Mouse (Mus musculus): ENCODE results near the gene Dcaf11. TPM values are rescaled to one million over a fixed set of nuclear protein-coding genes. Genes with fewer than 3 reads are reported as not detected.
A peak's percentile ranks its signal among the peaks of the same experiment; 100 is the strongest.

The Dcaf11 gene
- total and polyA plus RNA-seq, 3 experiments: 24.3 to 37.9 TPM; not detected in 1

DNA sequence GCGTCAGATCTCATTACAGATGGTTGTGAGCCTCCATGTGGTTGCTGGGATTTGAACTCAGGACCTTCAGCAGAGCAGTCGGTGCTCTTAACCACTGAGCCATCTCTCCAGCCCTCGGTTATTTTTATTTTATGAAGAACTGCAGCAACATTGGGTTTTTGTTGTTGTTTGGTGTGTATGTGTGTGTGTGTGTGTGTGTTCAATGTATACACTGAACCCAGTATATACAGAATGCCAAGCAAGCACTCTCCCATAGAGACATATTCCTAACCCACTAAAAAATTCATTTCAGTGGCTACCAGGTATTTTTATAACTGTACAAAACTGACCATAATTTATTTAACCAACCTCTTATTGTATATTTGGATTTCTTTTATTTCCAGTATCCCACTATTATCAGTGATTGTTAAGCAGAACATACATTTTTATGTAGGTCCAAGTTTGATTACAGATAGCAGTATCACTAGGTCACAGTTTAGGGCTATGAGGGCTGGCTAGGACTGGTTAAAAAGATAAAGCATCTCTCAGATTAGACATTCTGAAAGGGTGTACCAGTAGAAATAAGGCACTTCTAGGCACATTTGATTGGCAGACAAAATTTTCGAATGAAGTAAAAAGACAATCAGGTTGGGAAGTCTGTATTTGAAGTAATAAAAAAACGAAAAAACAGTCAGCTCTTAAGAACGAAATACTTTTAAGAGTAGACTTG, 912 bp upstream of the Dcaf11 start (continued):
- TF ChIP-seq MAFK (IDR thresholded peaks at IDR 0.05; ENCODE audit: borderline replicate concordance, low read depth, low read length): no peak
- peak; percentile 18; the same call in 1 of the 2 replicates for TF ChIP-seq HCFC1 (IDR thresholded peaks at IDR 0.05; ENCODE audit: low read depth, low read length)
- no peak for TF ChIP-seq CTCF (IDR thresholded peaks at IDR 0.05 in 2 of 3, conservative IDR thresholded peaks at IDR 0.05 in 1 of 3; ENCODE audit: control insufficient read depth in 1 of 3, insufficient read depth in 1 of 3, low read depth in 2 of 3, low read length in 3 of 3, poor library complexity in 1 of 3, severe bottlenecking in 1 of 3)
- TF ChIP-seq NRF1 (IDR thresholded peaks at IDR 0.05; ENCODE audit: insufficient read depth, low read depth, low read length, poor library complexity, severe bottlenecking): no peak
- TF ChIP-seq SIN3A (IDR thresholded peaks at IDR 0.05; ENCODE audit: low read length): no peak
- TF ChIP-seq ZKSCAN1 (IDR thresholded peaks at IDR 0.05; ENCODE audit: low read depth, low read length): no peak
- TF ChIP-seq GATA1 (IDR thresholded peaks at IDR 0.05; ENCODE audit: low read depth, low read length): peak; percentile 96
- TF ChIP-seq MAZ (IDR thresholded peaks at IDR 0.05; ENCODE audit: low read depth, low read length): no peak
- TF ChIP-seq RAD21 (IDR thresholded peaks at IDR 0.05; ENCODE audit: low read depth, low read length): no peak
- TF ChIP-seq MEF2A (IDR thresholded peaks at IDR 0.05; ENCODE audit: extremely low read depth, insufficient replicate concordance, low read depth, low read length, poor library complexity, severe bottlenecking): no peak
- TF ChIP-seq E2F4 (IDR thresholded peaks at IDR 0.05; ENCODE audit: borderline replicate concordance, low read depth, low read length): no peak
- TF ChIP-seq POLR2AphosphoS2 (IDR thresholded peaks at IDR 0.05; ENCODE audit: low read length): no peak

DNA sequence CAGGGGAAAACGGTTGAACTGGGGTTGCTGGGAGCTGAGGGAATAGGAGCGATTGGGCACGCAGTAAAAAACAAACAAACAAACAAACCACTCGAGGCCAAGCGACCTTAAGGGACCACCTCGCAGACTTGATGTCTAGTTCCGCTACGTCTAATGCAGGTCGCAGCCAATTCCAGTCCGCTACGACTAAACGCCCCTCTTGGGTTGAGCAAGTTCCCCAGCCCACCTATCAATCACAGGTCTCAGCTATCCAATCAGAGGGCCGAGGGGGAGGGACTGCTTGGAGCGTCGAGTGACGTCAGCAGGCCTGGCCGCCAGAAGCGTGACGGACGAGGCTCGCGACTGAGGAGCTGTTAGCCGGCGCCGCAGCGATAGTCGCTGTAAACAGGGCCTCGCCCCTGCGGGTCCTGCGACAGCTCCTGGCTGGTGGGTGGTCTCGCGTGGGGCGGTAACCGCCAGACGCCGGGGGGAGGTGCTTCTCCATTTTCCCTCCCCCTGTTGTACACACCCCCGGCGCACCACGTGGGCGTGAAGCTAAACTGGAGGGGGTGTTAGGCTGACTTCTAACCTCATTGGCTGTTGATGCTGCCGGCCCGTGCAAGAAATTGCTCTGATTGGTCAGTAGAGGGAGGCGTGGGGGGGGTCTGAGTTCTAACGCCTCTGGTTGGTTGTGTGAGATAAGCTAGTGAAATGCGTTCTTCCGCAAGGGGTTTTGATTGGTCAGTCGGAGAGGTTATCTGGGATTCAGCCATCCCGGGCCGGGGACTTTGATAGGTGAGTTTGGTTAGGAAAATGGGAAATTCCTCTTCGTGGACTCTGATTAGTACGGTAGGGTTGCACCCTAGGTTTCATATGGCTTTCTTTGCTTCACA, 632 bp downstream of the Dcaf11 start, which contains the start of gene A730061H03Rik:
Gene A730061H03Rik, minus strand, starts transcription at position 205 of the 872 bp plus-strand sequence.
- Histone ChIP-seq H3K9ac (ENCODE audit: control insufficient read depth, low read depth, low read length, poor library complexity, severe bottlenecking) (peak within 1 kb of the TSS; percentile 75), H3K79me2 (ENCODE audit: control insufficient read depth, insufficient read depth, low read length, poor library complexity) (no peaks in the 10 kb centered on the region; the same call in none of the 2 replicates), H3K27ac (ENCODE audit: control insufficient read depth, low read depth, low read length) (peak within 1 kb of the TSS; percentile 87), H3K4me1 (ENCODE audit: control insufficient read depth in 1 of 2, insufficient read depth in 2 of 2, low read length in 2 of 2) (peaks cover 7 to 30% of the 10 kb centered on the region in 2 experiments; a peak in 3 of 4 replicates), H3K9me3 (replicated peaks; ENCODE audit: insufficient read depth, low read length) (no peaks in the 10 kb centered on the region), H3K36me3 (ENCODE audit: control insufficient read depth in 1 of 2, insufficient read depth in 2 of 2, low read length in 2 of 2) (peaks cover 0 to 23% of the 10 kb centered on the region in 2 experiments; a peak in 2 of 4 replicates), H3K27me3 (ENCODE audit: control insufficient read depth in 1 of 2, insufficient read depth in 2 of 2, low read length in 2 of 2) (no peaks in the 10 kb centered on the region), H3K4me3 (ENCODE audit: control insufficient read depth in 1 of 2, insufficient read depth in 1 of 2, low read depth in 2 of 2, low read length in 2 of 2) (peak within 1 kb of the TSS; percentile 68 to 81)
- peak; percentile 100 for DNase-seq (ENCODE audit: low read depth, low spot score)
- TF ChIP-seq SMC3 (IDR thresholded peaks at IDR 0.05; ENCODE audit: low read depth, low read length) (no peak), ELF1 (IDR thresholded peaks at IDR 0.05; ENCODE audit: low read depth, low read length) (peak; percentile 81), MXI1 (IDR thresholded peaks at IDR 0.05; ENCODE audit: low read depth, low read length) (peak; percentile 83; the same call in 1 of the 2 replicates), ETS1 (IDR thresholded peaks at IDR 0.05; ENCODE audit: low read depth, low read length) (peak; percentile 26; the same call in 1 of the 2 replicates), GATA1 (IDR thresholded peaks at IDR 0.05; ENCODE audit: low read depth, low read length) (peak; percentile 89), MYC (IDR thresholded peaks at IDR 0.05; ENCODE audit: low read depth, low read length) (peak; percentile 77; the same call in 1 of the 2 replicates), E2F4 (IDR thresholded peaks at IDR 0.05; ENCODE audit: borderline replicate concordance, low read depth, low read length) (no peak), EP300 (IDR thresholded peaks at IDR 0.05; ENCODE audit: low read depth in 1 of 2, low read length in 2 of 2) (peak in 1 of 2 experiments; percentile 10; a peak in 1 of 4 replicates), MAZ (IDR thresholded peaks at IDR 0.05; ENCODE audit: low read depth, low read length) (peak; percentile 95), HCFC1 (IDR thresholded peaks at IDR 0.05; ENCODE audit: low read depth, low read length) (peak; percentile 72), ZNF384 (IDR thresholded peaks at IDR 0.05; ENCODE audit: low read depth, low read length) (no peak), USF1 (IDR thresholded peaks at IDR 0.05; ENCODE audit: low read depth, low read length) (peak; percentile 90), NELFE (IDR thresholded peaks at IDR 0.05; ENCODE audit: low read depth, low read length) (peak; percentile 61), MEF2A (IDR thresholded peaks at IDR 0.05; ENCODE audit: extremely low read depth, insufficient replicate concordance, low read depth, low read length, poor library complexity, severe bottlenecking) (no peak), CHD2 (IDR thresholded peaks at IDR 0.05; ENCODE audit: low read length) (peak; percentile 81), POLR2A (IDR thresholded peaks at IDR 0.05; ENCODE audit: control insufficient read depth in 1 of 2, insufficient read depth in 1 of 2, low read depth in 1 of 2, low read length in 2 of 2, poor library complexity in 1 of 2) (peak in 1 of 2 experiments; percentile 79; a peak in 3 of 4 replicates), MYB (IDR thresholded peaks at IDR 0.05; ENCODE audit: low read depth, low read length) (0 out of 2 replicates have a peak, but pooled peaks have one; percentile 14), BHLHE40 (IDR thresholded peaks at IDR 0.05; ENCODE audit: borderline replicate concordance, low read depth, low read length) (peak; percentile 91), NRF1 (IDR thresholded peaks at IDR 0.05; ENCODE audit: insufficient read depth, low read depth, low read length, poor library complexity, severe bottlenecking) (peak; percentile 29; the same call in 1 of the 2 replicates), CTCF (IDR thresholded peaks at IDR 0.05 in 2 of 3, conservative IDR thresholded peaks at IDR 0.05 in 1 of 3; ENCODE audit: control insufficient read depth in 1 of 3, insufficient read depth in 1 of 3, low read depth in 2 of 3, low read length in 3 of 3, poor library complexity in 1 of 3, severe bottlenecking in 1 of 3) (no peak; a peak in 1 of 6 replicates), KAT2A (conservative IDR thresholded peaks at IDR 0.05; ENCODE audit: low read depth, low read length) (peak; percentile 41; the same call in 1 of the 2 replicates), GABPA (IDR thresholded peaks at IDR 0.05; ENCODE audit: low read depth, low read length) (no peak), TBP (IDR thresholded peaks at IDR 0.05; ENCODE audit: low read depth, low read length) (peak; percentile 69), RCOR1 (IDR thresholded peaks at IDR 0.05; ENCODE audit: low read depth, low read length) (peak; percentile 51; the same call in 1 of the 2 replicates)

Data from MEL (cell line).